Mouse (Mus musculus) mouse embryonic stem cell (cell line): Measurements from ENCODE around the gene Oscp1.

Source experiments
- in situ Hi-C, 2 experiments: fragments of 300-500 bp; cut with MboI; formaldehyde crosslinking; loops; 1 replicate in 1 of 2; 3 replicates in 1 of 2; pipeline ENCODE4 v1.14.3; 2019 to 2020; ENCODE audit warnings: low sequenced_read_pairs in 2 of 2, low pct_unique_long_range_greater_than_20kb in 1 of 2, mixed read lengths in 1 of 2; ENCODE audit not compliant: unreplicated experiment in 1 of 2

The Oscp1 gene

GRCm38 (mm10) chr4:126077833-126078232, 19.5 kb downstream of the Oscp1 start:
- in situ Hi-C loops: no loop called here

GRCm38 (mm10) chr4:126079266-126079665, 20.9 kb downstream of the Oscp1 start:
- in situ Hi-C loops: no loop called here

- in situ Hi-C loops: no loop called here
Measured at GRCm38 (mm10) chr4:126081601-126082000, 23.2 kb downstream of the Oscp1 start.

- in situ Hi-C loops: no loop called here
Measured at GRCm38 (mm10) chr4:126083021-126083420, 24.7 kb downstream of the Oscp1 start.

- in situ Hi-C loops: no loop called here
Measured at GRCm38 (mm10) chr4:126084382-126084781, 26.0 kb downstream of the Oscp1 start.

- in situ Hi-C loops: no loop called here
Measured at GRCm38 (mm10) chr4:126085996-126086576, 27.7 kb downstream of the Oscp1 start.

GRCm38 (mm10) chr4:126090101-126090847, 31.9 kb downstream of the Oscp1 start:
- in situ Hi-C loops: no loop called here

GRCm38 (mm10) chr4:126090848-126091124, 32.4 kb downstream of the Oscp1 start:
- in situ Hi-C loops: no loop called here

- in situ Hi-C loops: no loop called here
Measured at GRCm38 (mm10) chr4:126091873-126092272, 33.5 kb downstream of the Oscp1 start.

GRCm38 (mm10) chr4:126095622-126096430, 37.5 kb downstream of the Oscp1 start:
- in situ Hi-C loops: loop anchor here in 1 of 2 experiments (5.0 kb wide), 1 partner anchor 61 kb away; no protein-coding TSS in a partner anchor

- in situ Hi-C loops: loop anchor here in 1 of 2 experiments (5.0 kb wide), 1 partner anchor 61 kb away; no protein-coding TSS in a partner anchor
Measured at GRCm38 (mm10) chr4:126096464-126097111, 38.2 kb downstream of the Oscp1 start, which contains the start of gene Lsm10. Gene Lsm10, plus strand, starts transcription at chr4:126096623.

GRCm38 (mm10) chr4:126097711-126098253, 39.4 kb downstream of the Oscp1 start:
- in situ Hi-C loops: loop anchor here in 1 of 2 experiments (5.0 kb wide), 1 partner anchor 60 kb away; no protein-coding TSS in a partner anchor

- in situ Hi-C loops: loop anchor here in 1 of 2 experiments (5.0 kb wide), 1 partner anchor 58 kb away; no protein-coding TSS in a partner anchor
Measured at GRCm38 (mm10) chr4:126099365-126099764, 41.0 kb downstream of the Oscp1 start.

GRCm38 (mm10) chr4:126100764-126101163, 42.4 kb downstream of the Oscp1 start:
- in situ Hi-C loops: no loop called here

GRCm38 (mm10) chr4:126102061-126102841, 43.9 kb downstream of the Oscp1 start:
- in situ Hi-C loops: no loop called here

- in situ Hi-C loops: no loop called here
Measured at GRCm38 (mm10) chr4:126103057-126103581, 44.8 kb downstream of the Oscp1 start.

GRCm38 (mm10) chr4:126103590-126104068, 45.3 kb downstream of the Oscp1 start, which contains the start of gene Stk40:
Gene Stk40, plus strand, starts transcription at chr4:126103957.
- in situ Hi-C loops: no loop called here
